Mouse (Mus musculus) lung, postnatal 25 days (tissue): ENCODE measurements at regions not wholly inside any gene's neighbourhood (a gene's known extent, or its start where the extent isn't known, plus 50 kb on each side); places are given as distances from the start of the nearest gene placed in this dataset.
"Not testable (repeated sequence)": the region's sequence is repeated elsewhere in the genome, so short reads cannot be mapped to it uniquely, and the experiment has no call there.

Experiments used
- DNase-seq: peaks from one replicate; pipeline ENCODE4 v3.0.0; 2022; ENCODE audit warnings: low spot score

DNA sequence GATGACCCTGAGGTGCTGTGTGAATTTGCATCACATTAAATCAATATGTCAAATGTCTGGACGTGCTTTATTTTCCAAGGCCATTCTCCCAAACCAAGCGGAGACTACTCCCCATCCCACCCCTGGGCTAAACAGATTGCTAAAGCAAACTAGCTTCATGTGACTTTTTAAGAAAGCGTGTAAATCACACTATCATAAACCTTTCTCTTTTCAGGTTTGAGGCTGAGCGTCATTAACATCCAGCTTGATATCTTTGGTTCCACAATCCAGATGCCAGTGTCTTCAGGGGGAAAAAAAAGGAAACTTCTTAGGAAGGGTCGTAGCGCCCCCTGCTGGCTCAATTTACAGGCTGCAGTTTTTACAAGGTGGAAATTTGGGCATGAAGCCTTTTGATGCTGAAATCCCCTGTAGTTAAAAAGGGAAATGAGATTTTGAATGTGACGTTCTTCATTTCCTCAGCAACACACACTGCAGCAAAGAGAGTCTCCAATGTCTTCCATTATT lies 105.1 kb upstream of the Nt5e start:
- DNase-seq = no peak

- no peak for DNase-seq
Measured at GRCm38 (mm10) chr9:88237126-88237525, 89.9 kb upstream of the Nt5e start.

- DNase-seq = no peak
Measured at GRCm38 (mm10) chr9:88238346-88238745, 88.7 kb upstream of the Nt5e start.

- peak; percentile 20 for DNase-seq
Measured at GRCm38 (mm10) chr9:88240740-88241139, 86.3 kb upstream of the Nt5e start.

GRCm38 (mm10) chr9:88241203-88241995 lies 85.6 kb upstream of the Nt5e start:
- peak; percentile 93 for DNase-seq

GRCm38 (mm10) chr9:88242530-88242929 lies 84.5 kb upstream of the Nt5e start:
- peak; percentile 45 for DNase-seq

- no peak for DNase-seq
Measured at GRCm38 (mm10) chr9:88244492-88244891, 82.5 kb upstream of the Nt5e start.

DNA sequence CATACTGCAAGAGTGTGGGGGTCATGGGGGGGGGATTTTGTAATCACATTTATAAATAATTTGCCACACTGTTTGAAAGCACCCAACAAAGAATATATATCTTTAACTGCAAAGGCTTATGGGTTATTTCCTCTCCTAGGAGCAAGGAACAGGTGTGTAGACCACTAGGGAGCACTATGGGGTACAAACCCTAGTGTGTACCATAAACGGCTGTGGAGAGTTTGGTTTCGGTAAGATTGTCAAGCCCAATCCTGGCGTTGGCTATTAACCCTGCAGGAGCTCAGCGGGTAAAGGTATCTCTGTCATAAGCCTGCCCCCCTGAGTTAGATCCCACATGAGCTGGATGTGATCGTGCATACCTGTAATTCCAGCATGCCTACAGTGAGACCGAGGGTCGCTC lies 71.0 kb upstream of the Nt5e start:
- DNase-seq = no peak

DNA sequence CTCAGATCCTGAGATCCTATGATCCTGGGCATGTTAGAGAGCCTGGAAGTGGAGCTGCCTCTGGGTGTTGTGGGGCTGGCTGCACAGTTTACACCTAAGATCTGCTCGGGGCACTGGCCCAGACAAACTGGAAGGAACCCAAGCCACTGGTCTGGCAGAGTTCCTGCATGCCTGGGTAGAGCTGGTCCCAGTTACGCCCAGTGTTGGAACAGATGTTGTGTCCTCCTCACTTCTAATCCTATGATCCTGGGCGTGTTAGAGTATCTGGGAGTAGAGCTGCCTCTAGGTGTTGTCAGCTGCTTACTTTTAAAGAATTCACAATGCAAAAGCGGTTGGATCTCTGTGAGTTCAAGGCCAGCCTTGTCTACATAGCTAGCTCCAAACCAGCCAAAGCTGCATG lies 67.4 kb upstream of the Nt5e start:
- no peak for DNase-seq

- no peak for DNase-seq
Measured at GRCm38 (mm10) chr9:88260072-88260635, 66.8 kb upstream of the Nt5e start.

DNA sequence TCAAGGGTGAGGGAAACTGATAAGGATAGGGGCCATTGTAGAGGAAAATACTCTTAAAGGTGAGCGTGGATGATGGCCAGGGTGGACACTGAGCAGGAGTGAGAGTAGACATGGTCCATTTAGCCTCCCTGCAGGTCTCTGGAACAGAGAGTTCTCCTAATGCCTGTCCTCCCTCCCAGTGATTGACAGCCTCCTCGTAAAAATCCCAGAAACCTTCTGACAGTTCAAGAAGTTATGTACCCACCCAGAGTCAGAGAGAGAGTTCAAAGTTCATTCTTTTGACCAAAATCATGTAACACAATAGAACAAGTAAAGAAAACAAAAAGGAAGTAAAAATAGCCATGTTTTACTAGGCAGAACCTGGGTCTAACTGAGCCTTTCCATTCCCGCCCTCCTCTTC lies 64.5 kb upstream of the Nt5e start:
- no peak for DNase-seq

GRCm38 (mm10) chr9:88266346-88266745 lies 60.7 kb upstream of the Nt5e start:
- not testable (repeated sequence) for DNase-seq

DNA sequence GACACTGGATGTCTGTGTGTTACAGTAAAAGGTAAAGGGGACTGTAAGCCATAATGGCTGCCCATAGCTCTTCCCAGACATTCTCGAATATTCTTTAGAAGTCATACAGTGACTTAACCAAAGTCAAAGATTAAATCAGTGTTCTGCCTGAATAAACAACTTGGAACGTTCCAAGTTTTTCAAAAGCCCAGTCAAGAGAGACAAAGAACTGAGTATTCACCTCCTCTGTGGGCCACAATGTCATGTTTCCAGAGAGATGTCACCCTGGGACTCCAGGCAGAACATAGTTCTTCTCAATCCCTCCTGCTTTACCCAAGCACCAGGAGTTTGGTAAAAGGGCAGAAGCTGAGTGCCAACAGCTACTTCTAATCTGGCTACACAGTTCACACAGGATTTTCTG lies 58.2 kb upstream of the Nt5e start:
- DNase-seq = no peak

- no peak for DNase-seq
Measured at GRCm38 (mm10) chr9:88269216-88269615, 57.8 kb upstream of the Nt5e start.

DNA sequence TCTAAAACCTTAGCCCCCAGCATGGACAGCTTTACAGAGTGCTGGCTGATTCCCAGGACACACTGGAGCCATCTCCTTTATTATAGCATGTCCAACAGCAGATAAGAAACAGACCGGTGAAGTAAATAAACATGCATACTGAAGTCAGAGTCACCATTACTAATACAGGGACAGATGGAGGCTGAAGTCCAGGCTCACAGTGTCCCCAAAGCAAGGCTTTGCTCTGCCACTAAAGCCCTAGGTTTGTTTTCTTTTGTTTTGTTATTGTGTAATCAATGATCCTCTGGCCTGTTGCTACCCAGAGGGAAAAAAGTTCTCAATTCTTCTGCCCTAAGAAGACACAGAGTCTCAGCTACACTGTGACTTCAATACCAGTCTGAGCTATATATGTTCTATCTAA lies 56.2 kb upstream of the Nt5e start:
- DNase-seq = no peak

DNA sequence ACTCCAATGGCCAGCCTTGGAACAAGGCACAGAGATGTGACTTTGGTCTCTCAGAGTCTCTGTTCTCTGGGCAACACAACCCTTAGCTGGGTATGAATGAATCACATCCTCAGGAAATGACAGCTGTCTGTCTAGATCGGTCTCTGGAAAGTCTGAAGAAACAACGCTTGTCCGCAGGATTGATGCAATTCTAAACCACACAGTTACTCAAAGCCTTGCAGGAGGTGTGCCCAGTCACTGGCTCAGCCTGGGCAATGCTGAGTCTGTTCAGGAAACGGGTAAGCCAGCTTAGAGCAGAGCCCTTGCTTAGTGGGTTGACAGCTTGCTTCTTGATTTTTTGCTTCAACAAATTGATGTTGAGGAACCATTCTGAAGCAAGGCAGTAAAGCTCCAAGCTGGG lies 53.7 kb upstream of the Nt5e start:
- peak; percentile 32 for DNase-seq

DNA sequence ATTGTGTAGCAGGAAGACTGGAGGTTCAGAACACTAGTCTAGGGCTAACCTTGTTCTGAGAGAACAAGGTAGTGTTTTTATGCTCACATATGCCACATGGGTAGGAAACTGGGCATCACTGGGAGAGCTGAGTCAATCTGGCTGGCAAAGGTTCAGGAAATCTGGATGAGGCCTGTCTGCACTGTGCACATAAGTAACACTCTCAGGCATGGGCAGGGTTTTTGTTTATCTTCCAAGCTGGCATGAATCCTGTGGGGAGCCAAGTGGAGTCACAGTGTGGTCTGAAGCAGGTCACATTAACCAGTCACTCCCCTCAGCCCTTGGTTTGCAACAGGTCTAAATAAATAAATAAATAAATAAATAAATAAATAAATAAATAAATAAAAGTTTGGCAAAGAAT lies 53.0 kb upstream of the Nt5e start:
- DNase-seq = peak; percentile 78

- DNase-seq = no peak
Measured at GRCm38 (mm10) chr9:88274681-88275336, 52.2 kb upstream of the Nt5e start.

DNA sequence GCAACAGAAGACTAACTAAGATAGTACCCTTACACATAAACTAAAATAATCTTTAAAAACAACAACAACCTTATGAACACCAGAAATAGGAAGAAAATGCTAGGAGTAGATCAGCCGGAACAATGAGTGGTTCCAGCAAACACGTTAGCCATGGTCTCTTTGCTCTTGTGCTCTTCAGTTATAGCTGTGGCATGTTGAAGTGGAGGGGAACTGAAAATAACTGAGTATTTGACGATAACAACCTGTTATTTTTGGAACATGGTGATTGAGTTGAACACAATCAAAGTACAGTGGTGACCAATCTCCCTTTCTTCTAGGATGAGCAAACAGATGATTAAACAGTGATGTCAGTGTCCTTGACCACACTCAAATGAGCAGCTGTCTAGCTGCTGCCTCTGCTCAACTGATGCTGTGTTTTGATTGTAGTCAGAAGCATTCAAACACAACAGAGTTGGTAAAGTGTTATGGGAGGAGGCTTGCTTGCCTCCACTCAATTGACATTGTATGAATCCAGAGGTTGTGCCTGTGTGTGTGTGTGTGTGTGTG lies 50.9 kb upstream of the Nt5e start:
- DNase-seq = no peak

DNA sequence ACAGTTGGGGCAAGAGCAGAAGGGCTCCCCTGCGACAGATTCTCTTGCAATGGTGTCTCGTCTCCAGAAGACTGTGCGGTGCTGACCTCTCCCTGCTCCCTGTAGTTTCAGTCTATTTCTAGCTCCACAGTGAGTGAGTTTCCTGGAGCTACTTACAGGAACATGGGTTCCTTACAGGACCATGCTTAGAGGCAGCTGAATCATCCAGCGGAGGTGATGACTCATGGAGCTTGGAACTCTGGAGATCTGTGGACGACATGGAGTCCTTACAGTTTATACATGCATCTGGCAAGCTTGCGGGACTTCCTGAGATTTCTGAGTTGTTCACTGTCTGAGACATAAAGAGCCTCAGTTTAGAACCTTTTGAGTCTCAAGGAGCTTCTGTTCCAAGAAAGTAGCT lies 50.0 kb upstream of the Nt5e start:
- DNase-seq = no peak
